Mouse (Mus musculus) T-cell, adult 66 days (primary cell): ENCODE results near the gene Tas2r143. TPM values are rescaled to one million over a fixed set of nuclear protein-coding genes. Genes with fewer than 3 reads are reported as not detected.

Experiments used
- total RNA-seq, 2 experiments: library from RNA; stranded (reverse); gene quantifications; 3 replicates in 1 of 2; 4 replicates in 1 of 2; pipeline ENCODE4 v1.2.4; 2023

Gene Tas2r143
- 1 to 10 TPM in 1 of 2 experiments, not detected in 1; 2.5 TPM for total RNA-seq

DNA sequence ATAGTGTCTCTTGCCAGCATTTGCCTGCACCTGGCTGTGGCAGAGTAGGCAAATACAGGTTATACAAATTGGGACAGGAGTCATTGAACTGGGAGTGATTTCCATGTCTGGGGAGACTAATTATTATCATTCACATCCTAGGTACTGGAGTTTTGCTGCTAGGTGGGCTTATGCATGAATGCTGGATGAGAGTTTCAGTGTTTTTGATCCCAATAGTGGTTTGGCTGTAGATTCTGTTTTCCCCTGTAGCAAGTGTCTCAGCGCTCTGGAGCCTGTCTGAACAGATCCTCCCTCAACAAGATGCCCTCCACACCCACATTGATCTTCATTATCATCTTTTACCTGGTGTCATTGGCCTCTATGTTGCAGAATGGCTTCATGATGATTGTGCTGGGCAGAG, at the start of gene Tas2r143:
Gene Tas2r143, plus strand, starts transcription at position 301 of the 400 bp plus-strand sequence.

DNA sequence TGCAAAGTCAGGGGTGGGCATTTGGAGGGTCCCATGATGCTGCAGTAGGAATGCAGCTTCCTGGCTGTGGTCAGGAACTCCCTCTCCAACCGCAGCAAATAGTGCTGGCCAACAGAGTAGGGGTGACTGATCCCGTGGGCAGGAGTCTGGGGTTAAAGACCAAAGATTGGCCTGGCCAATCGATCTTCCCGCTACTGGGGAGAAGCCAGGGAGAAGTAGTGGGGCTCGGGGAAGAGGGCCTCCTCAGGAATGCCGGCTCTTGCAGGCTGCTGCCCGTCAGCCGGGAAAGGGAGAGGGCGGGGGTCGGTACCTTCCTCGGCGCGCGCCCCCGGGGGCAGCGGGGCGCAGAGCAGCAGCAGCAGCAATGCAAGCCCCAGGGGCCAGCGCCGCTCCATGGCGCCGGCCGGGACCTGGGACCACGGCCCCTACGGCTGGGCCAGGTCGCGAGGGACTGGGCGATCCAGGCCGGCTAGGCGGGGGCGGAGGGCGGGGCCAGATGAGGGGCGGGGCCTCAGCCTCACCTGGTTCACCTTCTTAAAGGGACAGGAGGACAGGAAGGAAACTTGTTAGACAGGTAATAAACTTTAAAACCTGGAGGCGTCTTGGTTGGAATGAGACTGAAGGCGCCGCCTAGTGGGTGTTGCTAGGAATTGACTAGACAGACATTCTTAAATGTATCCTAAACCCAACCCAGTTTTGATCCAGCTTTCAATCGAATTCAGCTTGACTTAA, 27.1 kb upstream of the Tas2r143 start, which contains the start of gene Epha1:
Gene Epha1, minus strand, starts transcription at position 453 of the 732 bp plus-strand sequence.

DNA sequence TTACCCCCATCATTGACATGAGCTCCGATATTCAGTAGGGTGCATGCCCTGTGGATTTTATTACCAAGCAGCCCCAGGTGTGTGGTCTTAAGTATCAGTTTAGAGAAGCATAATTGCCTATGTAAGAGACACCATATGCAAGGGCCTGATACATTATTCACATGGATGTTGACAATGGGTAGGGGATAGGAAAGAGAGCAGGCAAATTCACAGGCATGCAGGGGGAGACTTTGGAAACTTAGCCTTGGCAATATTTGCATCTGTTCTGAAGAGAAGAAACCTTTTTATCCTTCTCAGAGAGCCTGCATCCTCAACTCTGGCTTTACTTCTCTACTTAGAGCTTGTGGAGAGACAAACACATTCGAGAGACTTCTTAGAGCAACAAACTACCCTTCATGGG, 5.1 kb downstream of the Tas2r143 start, which contains the start of gene Tas2r135:
Gene Tas2r135, plus strand, starts transcription at position 301 of the 400 bp plus-strand sequence.

DNA sequence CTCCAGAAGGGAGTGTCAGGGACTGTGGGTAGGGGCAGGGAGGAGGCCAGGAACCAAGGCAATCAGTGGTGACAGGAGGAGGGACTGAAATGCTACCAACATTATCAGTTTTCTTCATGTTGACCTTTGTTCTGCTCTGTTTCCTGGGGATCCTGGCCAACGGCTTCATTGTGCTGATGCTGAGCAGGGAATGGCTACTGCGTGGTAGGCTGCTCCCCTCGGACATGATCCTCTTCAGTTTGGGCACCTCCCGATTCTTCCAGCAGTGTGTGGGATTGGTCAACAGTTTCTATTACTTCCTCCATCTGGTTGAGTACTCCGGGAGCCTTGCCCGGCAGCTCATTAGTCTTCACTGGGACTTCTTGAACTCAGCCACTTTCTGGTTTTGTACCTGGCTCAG, 34.4 kb downstream of the Tas2r143 start, which contains the start of gene Tas2r126:
Gene Tas2r126, plus strand, starts transcription at position 90 of the 400 bp plus-strand sequence.

Other genes starting within 250 kb of the Tas2r143 start
- gene Tas2r144, start 184.9 kb upstream of the Tas2r143 start, total RNA-seq = not detected
- 10 to 100 TPM in 1 of 2 experiments, 1 to 10 TPM in 1; 7.4 to 11.6 TPM for gene Gstk1, start 154.3 kb upstream of the Tas2r143 start, total RNA-seq
- not detected for gene Tmem139, start 138.3 kb upstream of the Tas2r143 start, total RNA-seq
- 100 to 1,000 TPM; 102 to 106 TPM for gene Casp2, start 135.3 kb upstream of the Tas2r143 start, total RNA-seq
- gene Clcn1, start 113.6 kb upstream of the Tas2r143 start, total RNA-seq = 1 to 10 TPM; 1.4 to 1.5 TPM
- under 1 TPM; 0.35 to 0.53 TPM for gene Fam131b, start 75.6 kb upstream of the Tas2r143 start, total RNA-seq
- gene Zyx, start 50.6 kb upstream of the Tas2r143 start, total RNA-seq = 100 to 1,000 TPM; 169 to 198 TPM
- under 1 TPM in 1 of 2 experiments, not detected in 1; 0.23 TPM for gene Epha1, start 27.0 kb upstream of the Tas2r143 start, total RNA-seq
- under 1 TPM in 1 of 2 experiments, not detected in 1; 0.71 TPM for gene Tas2r135, start 5.2 kb downstream of the Tas2r143 start, total RNA-seq
- gene Tas2r126, start 34.3 kb downstream of the Tas2r143 start, total RNA-seq = under 1 TPM in 1 of 2 experiments, not detected in 1; 0.86 TPM
- gene Olfr458, start 65.0 kb downstream of the Tas2r143 start, total RNA-seq = not detected
- gene Olfr457, start 76.1 kb downstream of the Tas2r143 start, total RNA-seq = not detected
- gene Olfr456, start 87.0 kb downstream of the Tas2r143 start, total RNA-seq = not detected
- not detected for gene Olfr455, start 147.3 kb downstream of the Tas2r143 start, total RNA-seq
- gene Tcaf3, start 197.5 kb downstream of the Tas2r143 start, total RNA-seq = not detected
- not detected for gene Tcaf2, start 245.0 kb downstream of the Tas2r143 start, total RNA-seq